Mouse (Mus musculus): ENCODE measurements at regions not wholly inside any gene's neighbourhood (a gene's known extent, or its start where the extent isn't known, plus 50 kb on each side); places are given as distances from the start of the nearest gene placed in this dataset.

GRCm38 (mm10) chr5:12207452-12207851, 175.7 kb upstream of the Sema3d start:
- TF ChIP-seq POLR2A (IDR thresholded peaks at IDR 0.05; ENCODE audit: borderline replicate concordance, extremely low read depth, low read depth, low read length) (no peak), CTCF (IDR thresholded peaks at IDR 0.05; ENCODE audit: insufficient read depth, low read length) (no peak)

All from lung, adult 2 months (tissue).